Mouse (Mus musculus): ENCODE results near the gene Nell1.
A peak's percentile ranks its signal among the peaks of the same experiment; 100 is the strongest.
"Not testable (repeated sequence)": the region's sequence is repeated elsewhere in the genome, so short reads cannot be mapped to it uniquely, and the experiment has no call there.

Gene Nell1

DNA sequence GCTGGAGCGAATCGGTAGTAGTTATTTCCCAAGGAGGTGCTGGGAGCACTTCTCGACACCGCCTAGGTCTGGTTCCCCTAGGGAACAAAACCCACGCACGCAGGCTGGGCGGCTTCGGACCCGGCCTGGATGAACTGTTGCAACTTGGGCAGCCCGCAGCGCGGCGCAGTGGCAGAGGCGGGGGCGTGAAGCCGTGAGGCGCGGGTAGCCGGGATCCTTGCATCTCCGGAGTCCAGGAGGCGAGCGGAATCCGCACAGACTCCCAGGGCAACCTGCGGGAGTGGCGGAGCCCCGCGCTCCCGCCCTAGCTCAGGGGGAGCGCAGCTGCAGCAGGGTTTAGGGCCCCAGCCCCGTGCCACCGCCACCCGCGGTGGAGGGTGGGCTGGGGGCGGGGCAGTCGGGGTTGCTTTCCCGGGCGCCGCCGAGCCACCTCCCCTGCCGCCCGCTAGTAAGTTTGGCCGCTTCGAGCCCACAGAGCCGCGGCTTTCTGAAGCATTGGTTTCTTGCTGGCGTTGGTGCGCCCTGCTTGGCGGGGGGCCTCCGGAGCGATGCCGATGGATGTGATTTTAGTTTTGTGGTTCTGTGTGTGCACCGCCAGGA lies at the start of gene Nell1:
Nell1 (plus strand) TSS at position 24 of the 600 bp plus-strand sequence.
- peak; percentile 6 to 33 for DNase-seq

DNA sequence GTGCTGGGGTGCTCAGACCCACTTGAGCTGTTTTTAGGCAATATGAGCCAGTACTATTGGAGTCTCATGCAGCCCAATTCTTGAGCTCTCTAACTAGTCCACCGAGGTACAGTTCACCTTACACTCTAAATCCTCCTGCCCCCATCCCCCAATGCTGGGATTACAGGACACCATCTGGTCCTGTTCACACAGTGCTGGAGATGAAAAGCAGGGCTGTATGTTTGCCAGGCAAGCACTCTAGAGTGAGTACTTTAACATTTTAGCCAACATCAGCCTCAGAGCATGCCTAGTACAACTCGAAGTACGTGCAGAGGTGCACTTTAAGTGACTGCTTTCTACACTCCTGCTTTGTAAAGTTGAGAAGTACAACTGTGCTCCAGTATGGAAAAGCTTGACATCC lies 46.1 kb upstream of the Nell1 start:
- no peak for DNase-seq

DNA sequence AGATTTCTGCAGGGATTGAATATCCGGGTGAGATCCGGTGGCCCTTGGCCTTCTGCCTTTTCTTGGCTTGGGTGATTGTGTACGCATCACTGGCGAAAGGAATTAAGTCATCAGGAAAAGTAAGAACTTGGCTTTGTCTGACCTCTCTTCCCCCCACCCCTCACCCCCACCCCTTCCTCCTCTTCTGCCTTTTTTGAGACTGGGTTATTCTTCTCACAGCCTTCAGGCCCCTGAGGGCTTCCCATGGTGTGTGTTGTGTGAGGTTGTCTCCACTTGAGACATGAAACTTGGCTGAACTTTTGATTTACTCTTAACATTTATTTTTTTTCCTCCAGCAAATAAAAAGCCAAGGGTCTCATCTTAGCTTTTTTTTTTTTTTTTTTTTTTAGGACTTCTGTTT lies 44.7 kb upstream of the Nell1 start:
- no peak for DNase-seq

DNA sequence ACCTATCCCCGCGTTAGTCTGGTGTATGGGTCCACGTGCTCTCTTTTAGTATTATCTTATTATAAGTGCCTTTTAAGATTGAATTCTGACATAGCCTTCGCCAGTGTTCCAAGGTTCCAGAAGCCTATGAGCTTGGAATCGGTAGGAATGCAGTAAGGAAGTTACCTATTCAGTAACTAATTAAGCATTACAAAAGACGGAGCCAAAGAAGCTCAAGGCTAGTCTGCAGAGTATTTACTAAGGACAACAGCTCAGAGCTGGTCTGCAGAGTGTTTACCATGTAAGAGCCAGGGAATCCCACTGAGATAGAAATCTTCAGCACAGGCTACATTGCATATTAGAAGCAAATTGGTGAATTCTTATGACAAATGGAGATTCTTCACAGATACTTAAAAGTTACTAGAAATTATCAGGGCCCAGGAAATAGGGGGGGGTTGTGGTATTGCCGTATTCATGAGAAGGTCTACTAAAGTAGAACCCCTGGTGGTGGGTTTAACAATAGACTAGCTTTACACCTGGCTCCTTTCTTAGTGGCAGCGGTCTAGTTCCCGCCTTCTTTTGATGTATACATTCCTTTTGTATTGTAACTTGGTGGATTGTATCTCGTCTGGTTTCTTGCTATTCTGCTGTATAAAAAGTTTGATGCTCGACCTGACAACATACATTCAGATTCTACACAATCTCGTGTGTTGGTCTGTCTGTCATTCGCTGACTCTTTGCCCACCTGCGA lies 41.1 kb upstream of the Nell1 start:
- DNase-seq: not testable (repeated sequence)

DNA sequence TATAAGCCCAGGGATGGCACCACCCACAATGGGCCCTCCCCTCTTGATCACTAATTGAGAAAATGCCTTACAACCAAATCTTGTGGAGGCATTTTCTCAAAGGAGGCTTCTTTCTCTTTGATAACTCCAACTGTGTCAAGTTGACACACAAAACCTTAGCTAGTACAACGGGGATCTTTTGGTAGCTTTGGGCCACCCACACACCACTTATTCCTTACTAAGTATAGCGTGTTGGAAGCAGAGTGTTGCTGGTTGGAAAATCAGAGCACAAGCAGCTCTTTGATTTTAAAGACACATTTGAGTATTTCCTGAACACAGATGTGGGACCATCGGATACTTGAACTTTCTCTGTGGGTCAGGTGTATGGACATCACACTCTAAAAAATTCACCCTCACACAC lies 37.8 kb upstream of the Nell1 start:
- no peak for DNase-seq

DNA sequence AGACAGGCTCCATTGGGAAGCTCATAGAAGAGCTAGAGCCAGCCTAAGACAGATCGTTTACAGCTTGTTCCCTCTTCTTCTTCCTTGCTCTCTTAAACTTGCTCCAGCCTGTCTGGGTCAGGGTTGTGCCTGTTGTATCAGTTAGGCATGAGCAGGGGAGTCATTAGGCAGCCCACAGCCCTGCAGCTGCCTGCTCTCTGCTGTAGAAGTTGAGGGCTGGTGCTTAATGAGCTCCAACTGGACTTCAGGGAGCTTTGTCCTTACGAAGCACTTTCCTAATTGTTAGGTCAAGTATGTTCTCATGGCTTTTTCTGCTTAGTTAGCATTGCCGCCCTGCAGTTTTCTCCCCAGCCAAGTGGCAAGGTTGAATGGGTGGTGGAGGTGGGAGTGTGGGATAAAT lies 32.6 kb upstream of the Nell1 start:
- no peak for DNase-seq

DNA sequence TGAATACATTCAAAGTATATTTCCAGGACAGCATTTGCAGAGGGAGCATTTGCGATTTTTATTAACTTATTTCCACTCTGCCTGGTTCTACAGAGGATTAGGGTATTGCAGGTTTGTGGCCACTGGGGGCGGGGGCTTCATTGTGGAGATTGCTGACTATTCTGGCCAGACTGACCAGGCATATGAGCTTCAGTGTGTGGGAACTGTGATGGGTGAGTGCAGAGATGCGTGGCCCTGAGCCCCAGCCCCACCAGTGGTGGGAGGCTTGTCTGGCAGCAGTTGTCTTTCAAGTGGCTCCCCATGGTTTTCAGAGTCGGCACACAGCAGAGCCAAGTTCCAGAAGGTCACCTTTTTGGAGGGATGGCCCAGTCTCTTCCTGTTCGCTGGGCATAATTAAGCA lies 32.2 kb upstream of the Nell1 start:
- no peak for DNase-seq

DNA sequence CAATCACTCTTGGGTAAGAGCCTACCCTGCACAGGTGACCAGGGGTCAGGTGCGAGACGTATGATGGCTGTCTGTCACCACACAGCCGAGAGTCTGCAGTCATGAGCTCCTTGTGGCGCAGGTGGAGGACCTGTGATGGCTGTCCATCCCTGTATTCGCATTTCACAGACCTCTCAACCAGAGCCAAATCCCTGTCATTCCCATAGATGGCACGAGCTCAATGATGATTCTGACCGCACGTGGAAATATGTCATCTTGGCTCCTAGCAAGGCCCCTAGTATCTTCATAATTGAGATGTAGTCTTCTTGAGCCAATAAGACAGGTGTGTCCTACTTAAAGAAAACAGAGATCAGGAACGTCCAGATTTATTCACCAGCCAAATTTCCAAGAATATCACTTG lies 28.0 kb upstream of the Nell1 start:
- DNase-seq: no peak

DNA sequence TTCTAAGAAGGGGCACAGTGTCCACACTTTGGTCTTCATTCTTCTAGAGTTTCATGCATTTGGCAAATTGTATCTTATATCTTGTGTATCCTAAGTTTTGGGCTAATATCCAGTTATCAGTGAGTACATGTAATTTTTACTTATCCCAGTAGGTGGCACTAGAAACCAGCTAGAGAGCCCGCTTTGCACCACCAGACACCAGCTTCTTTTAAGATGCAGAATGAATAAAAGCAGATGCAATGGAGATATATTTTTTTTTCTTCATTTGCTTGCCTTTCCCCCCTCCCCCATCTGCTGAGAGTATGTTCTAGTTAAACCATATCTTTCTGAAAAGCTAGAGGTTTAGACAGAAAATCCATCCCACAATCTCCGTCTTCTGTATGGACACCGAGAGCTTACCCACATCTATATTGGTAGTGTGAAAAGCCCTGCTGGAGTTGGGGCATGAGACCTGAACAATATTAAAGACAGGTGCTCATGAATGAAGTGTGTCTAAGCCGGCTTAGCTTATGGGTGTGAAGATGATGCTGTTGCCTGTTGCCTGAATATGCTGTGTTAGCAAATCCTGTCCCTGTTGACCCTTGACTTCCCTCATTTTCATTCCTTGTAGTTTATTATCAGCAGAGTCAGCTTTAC lies 21.0 kb upstream of the Nell1 start:
- peak in 1 of 2 experiments; percentile 15 for DNase-seq

DNA sequence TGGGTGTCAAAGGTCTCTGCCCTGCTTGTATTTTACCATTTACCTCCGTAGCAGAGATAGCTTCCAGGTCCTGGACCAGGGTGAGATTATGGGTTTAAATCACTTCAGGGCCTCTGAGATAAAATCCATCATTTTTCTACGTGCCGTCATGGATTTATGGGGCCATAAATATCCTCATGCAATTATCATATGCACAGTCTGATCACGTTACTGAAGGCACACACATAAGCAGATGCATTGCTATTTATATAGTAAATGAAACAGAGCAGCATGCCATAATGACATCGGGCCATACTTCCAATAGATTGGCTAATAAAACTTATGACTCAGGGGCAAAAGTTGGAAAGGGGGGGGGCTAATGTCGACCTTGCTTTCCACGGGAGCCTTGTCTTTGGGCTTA lies 19.8 kb upstream of the Nell1 start:
- DNase-seq: no peak

DNA sequence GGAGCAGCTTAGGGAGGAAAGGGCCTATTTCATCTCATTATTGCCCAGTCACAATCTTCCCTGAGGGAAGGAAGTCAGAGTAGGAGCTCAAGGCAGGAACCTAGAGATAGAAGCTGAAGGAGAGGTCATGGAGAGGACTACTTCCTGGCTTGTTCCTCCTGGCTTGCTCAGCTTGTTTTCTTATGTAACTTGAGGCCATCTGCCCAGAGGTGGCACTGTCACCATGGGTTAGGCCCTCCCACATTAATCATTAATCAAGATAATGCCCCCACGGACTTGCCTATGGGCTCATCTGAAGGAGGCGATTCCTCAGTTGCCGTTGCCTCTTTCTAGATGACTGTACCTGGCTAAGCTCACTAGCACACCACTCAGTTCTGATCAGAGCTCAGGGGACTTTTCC lies 17.5 kb upstream of the Nell1 start:
- no peak for DNase-seq

DNA sequence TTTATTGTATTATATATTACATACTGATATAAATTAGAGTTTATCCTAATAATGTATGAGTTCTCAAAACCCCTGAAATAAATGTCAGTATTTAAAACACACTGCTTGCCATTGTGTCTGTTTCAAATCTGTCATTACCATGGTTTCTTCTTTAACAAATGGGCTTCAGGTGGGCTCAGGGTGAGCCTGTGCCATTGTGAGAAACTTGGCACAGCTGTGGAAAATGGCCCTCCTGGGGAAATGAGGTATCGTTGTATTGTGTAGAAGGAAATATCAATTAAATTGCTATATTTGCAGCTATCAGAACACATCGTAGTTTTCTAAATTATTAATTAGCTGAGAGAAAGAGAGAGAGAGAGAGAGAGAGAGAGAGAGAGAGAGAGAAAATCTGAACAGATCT lies 10.9 kb upstream of the Nell1 start:
- DNase-seq: no peak

DNA sequence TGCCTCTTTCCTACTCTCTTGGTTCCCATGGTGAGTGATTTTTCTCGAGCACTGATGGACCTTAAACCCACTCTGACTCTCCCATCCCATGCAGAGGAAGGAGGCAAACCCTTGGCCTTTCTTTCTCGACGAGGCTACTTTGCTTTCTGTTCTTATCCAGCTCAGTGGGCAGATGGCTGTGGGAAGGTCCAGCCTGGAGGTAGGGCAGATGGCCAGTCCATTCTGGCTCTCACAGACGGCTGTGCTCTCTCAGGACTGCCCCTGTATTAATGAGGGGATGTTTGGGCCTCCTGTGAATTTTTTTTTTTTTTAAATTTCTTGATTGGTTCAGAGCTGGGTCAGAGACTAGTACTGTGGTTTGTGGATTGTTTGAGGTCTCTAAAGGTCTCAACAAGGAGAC lies 5.1 kb upstream of the Nell1 start:
- no peak for DNase-seq

DNA sequence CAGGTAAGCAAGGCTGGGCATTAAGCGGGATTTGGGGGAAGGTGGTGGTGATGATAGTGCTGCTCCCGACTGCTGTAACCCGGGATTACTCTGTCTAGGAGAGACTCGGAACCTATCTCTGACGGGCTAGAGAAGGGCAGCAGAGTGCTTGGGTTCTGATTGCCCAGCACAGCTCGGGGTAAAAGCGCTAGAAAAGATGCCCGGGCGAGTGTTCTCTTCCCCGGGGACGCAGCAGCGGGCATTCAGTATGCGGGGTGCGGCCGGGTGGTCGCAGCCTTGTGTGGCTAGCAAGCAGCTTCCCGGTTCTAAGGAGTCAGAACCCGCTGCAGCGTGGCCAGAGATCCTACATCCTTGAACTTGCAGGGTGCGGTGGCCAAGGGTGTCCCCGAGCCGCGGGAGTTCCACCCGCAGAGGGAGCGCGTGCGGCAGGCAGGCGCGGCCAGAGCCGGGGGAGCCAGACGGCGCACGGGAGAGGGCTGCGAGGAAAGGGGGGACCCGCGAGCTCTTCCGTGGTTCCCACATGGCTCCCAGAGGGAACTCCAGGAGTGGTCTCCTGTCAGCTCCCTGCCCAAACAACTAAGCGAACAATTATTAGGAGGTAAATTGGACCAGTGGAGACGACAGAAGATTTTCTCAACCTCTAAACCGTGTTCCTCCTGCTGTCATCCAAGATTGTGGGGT lies 917 bp downstream of the Nell1 start:
- DNase-seq: peak; percentile 21 to 48

DNA sequence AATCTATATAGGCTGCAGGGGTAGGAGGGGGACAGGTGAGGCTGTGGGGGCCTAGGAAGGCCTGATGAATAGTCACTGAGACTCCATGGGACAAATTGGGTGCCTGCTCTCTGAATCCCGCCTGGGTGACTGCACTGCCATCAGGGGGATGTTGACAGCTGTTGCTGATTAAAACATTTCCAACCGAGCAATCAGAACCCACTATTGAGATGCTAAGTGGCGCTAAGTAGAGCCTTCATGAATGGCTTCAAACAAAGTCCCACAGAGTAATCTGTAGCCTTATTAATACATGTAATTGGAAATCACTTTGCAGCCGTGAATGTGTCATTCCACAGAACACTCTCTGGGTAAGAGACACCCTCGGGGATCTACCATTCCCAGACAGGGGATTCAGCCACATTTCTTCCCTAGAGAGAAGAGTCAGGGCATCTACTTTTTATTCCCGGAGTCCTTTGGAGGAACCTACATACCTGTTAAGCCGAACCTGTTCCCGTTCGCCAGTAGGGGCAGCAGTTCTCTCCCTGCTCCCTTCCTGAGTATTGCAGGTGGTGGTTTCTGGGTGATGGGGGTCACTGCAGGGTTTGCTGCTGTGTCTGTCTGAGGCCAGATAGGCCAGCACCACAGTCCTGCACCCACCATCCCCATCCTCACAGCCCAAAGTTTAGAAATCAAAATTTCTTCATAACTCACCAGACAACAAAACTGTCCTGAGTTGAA lies 7.0 kb downstream of the Nell1 start:
- no peak for DNase-seq

DNA sequence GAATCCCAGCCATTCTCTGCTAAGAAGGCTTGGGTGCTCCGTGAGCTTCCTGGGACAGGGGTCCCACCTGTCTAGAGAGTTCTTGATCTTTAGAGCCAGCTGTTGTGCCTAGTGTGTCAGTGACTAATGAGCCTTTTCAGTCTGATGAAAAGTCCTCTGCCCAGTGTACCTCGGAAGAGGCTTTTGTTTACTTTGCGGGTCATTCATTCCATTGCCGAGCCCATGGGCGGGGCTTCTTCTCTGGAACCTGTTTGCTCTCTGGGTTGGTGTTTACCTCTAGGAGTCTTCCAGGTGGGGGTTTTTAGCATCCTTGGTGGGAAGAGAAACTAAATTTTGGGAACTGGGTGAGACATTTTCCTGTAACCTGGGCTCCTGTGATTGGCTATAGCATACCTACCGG lies 10.0 kb downstream of the Nell1 start:
- no peak for DNase-seq

DNA sequence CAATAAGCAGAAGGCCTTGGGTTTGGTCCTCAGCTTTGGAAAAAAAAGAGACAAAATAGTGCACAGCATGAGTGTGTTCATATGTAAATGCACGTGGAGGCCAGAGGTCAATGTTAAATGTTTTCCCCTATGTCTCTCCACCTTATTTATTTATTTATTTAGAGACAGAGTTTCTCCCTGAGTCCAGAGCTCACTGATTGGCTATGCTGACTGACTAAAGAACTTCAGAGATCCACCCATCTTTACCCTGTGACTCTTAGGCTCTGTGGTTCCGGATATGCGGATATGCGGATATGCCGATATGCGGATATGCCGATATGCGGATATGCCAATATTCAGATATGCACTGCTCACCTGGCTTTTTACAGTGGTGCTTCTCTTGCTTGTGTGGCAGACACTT lies 11.3 kb downstream of the Nell1 start:
- DNase-seq: no peak

DNA sequence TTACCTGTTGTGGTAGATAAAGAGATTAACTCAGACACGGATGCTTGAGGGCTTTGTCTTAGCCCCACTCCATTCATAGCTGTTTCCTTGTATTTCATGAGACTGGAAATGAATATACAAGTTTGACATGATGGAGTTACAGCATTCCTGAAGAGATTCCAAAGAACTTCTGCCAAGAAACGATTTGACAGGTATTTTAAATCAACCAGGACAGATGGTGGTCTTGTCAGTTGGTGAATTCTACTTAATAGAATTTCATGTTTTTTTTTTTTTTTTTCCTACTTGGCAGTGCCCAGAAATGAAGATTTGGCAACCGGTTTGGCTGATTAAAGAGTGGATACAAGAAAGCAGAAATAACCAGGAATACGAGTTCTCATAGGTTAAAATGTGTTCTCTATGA lies 24.7 kb downstream of the Nell1 start:
- DNase-seq: no peak

DNA sequence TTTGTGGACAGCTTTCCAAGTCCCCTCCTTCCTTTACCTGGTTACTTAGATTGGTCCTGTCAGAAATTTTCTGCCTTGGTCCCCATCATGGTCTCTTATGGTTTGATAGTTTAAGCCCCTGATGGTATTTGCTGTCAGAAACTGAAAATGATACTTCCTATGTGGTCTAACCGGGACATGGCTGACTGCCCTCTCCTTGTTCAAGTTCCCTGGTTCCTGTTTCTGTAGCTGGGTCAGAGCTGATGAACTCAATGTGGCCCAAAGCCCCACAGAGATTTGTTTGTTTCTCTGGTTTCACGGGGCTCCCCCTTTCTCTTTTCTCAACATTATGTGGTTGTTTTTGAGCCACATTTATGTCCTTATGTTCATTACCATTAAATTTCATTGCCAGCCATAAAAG lies 30.6 kb downstream of the Nell1 start:
- no peak for DNase-seq

DNA sequence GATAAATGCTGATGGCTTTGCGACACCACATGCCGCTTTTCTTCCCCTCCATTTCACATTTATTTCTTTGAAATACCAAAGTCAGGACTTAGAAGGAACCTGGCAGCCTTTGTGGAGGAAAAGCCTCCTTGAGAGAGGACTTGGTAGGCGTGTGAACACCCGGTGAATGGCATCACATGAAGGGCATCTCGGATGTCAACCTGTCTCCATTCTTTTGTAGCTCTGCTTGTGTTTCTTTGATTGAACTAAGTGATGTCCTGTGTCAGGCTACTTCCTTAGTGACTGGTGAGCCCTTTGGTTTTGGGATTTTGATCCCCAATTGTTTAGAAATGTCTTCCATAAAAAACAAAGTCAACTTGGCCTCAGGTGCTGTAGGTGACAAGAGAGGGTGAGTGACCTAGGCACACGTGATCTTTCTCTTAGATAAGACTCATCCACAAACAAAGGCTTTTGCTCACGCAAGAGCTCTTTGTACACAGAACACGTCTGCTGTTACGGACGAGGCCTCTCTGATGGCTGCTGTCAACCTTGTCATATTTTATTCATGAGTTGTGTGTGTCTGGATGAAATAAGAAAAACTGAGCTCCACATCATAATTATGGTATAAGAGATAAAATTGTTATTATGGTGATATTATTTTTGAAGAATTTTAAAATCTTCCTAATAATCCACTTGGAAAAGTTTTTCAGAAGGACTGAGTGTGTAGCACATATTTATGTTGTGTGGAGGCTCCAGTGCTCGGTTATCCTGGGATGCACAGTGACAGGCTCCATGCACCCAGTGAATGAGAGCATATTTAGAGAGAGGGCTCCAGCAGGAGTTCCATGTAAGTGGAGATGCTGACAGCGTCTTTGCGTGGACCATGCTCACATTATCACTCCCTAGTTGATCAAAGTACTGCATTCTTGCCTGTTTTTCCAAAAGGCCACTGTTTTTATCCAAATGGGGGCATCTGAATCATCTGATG lies 60.8 kb downstream of the Nell1 start:
- no peak for DNase-seq

DNA sequence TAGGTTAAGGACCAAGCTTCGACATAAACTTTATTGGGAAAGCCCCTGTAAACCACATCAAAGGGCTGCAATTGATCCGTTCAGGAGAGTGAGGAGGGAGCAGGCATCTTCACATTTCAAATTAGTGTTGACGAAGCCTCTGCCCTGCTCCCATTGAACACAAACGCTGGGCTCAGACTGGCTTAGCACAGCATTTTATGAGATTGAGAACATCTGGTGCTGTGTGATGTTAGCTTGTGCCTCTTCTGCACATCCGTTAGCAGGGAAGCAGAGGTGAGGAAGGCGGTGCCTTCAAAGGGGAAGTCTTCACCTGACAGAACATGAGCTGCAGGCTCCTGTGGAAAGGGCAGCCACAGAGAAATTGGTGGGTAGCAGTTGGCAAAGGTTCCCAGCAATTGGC lies 66.4 kb downstream of the Nell1 start:
- DNase-seq: no peak

DNA sequence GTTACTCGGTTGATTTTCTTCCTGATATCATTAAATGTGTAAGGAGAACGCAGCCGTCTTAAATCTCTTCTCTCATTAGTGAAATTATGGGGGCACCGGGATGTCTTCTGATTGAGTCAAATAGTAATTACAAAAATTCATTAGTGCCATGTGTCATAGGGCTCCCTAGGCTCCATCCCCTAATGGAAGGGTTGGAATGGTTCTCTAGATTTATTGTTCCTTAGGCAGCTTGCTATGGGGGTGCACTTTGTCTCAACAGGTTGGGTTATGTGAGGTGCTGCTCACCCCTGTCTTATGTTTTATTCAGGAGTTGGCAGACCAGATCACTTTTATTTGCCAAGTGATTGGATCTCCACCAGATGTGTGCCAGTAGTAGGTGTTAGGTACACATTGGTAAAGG lies 75.5 kb downstream of the Nell1 start:
- DNase-seq: no peak

Data from lung, postnatal 4 days (tissue).